Mouse (Mus musculus) layer of hippocampus, adult 9-10 months (tissue): ENCODE data around the gene Cap2.

Source experiments
- DNase-seq: peaks from one replicate; pipeline ENCODE4 v3.0.0; 2022; ENCODE audit warnings: low spot score

Cap2 gene

GRCm38 (mm10) chr13:46525295-46526255, 23.9 kb downstream of the Cap2 start:
- DNase-seq: no peak

- no peak for DNase-seq
These were observed 25.0 kb downstream of the Cap2 start for GRCm38 (mm10) chr13:46526645-46527044.

DNA sequence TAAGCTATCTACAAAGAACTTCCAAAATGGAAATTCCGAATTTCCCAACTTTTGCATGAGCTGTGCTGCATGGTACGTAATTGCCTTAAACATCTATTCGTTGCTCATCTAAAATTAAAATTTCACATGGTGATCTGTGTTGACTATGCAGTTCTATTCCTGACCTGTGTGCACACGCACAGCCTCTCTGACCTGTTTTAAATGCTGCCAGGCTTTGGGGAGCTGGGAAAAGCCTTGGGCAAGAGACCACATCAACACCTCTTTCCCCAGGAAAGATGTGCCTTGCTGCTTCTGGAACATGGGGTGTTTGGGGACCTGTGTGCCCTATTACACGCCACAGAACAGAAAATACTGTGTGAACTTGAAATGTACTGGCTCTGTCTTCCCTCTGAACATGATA, 25.7 kb downstream of the Cap2 start:
- DNase-seq: no peak

- no peak for DNase-seq
These were observed 27.4 kb downstream of the Cap2 start for GRCm38 (mm10) chr13:46529037-46529436.

GRCm38 (mm10) chr13:46530546-46530945, 28.9 kb downstream of the Cap2 start:
- DNase-seq: no peak

DNA sequence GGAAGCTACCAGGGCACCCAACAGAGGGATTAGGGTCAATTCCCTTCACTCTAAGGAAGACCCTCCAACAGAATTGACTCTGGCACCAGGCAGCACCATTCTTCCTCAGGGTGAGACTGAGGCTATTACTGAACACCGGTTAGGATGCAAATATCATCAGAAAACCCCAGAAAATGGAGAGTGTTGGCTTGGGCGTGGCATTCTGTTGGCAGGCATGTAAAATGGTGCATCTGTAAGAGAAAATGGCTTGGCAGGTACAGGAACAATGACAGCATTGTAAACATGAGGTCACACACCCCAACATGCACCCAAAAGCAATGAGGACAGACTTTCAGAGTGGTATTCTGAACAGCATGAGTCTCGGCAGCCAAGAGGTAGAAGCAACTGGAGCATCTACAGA, 30.0 kb downstream of the Cap2 start:
- no peak for DNase-seq

- no peak for DNase-seq
These were observed 30.6 kb downstream of the Cap2 start for GRCm38 (mm10) chr13:46532276-46532675.

- DNase-seq: no peak
These were observed 31.9 kb downstream of the Cap2 start for GRCm38 (mm10) chr13:46533342-46534129.

DNA sequence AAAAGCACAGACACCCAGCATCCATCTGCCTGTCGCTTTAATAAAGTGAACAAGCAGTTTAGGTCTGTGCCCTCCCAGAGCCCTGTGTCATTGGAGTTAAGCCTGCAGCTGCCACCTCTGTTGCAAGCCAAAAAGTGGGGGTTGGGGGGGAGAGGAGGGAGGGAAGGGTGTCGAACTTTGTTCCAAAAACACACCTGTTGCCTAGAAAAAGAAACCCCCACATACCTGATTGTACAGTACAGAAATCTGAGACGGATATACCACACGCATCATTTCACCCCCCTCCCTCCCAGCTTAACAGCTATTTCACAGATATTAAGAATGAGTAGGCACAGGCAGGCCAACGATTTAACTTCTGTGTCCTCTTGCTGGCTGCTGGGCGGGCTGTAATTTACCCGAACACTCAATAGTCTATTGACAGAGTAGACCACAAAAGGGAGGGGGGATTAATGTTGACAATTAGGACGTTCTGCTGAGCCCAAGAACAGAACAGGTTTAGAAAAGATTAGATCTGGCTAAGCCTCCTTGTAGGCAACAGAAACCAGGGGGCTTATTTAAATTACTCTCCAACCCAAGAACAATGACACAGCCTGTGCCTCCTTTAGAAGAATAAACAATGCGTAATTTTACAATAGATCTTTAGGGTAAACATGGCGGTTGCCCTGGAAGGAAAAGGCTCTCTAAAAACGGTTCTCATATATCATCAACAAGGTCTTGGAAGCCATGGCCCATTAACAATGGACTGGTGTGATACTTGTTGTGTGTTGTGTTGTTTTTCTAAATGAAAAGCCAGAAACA, 32.7 kb downstream of the Cap2 start:
- DNase-seq: no peak

GRCm38 (mm10) chr13:46534969-46535785, 33.5 kb downstream of the Cap2 start:
- no peak for DNase-seq

GRCm38 (mm10) chr13:46539284-46539683, 37.6 kb downstream of the Cap2 start:
- DNase-seq: no peak

GRCm38 (mm10) chr13:46540943-46541342, 39.3 kb downstream of the Cap2 start:
- DNase-seq: no peak

GRCm38 (mm10) chr13:46542782-46543181, 41.1 kb downstream of the Cap2 start:
- no peak for DNase-seq

- DNase-seq: no peak
These were observed 43.0 kb downstream of the Cap2 start for GRCm38 (mm10) chr13:46544608-46545007.

DNA sequence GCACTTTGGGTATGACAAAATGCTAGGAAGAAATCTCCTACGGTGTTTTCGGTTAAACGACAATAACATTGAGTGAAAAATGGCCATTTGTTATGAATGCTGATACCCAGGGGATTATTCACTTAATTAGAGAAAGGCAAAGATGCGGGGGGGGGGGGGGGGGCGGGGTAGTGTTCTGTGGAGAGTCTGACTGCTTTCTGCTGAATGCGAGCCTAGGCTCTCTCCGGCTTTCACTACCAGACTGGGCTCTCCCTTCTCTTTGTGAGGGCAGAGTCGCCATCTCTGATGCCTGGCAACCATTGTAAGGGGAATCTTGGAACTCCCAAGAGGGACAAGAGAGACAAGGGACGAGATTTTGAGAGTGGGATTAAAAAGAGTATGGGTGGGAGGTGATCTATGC, 43.4 kb downstream of the Cap2 start:
- no peak for DNase-seq

GRCm38 (mm10) chr13:46546846-46547245, 45.2 kb downstream of the Cap2 start:
- no peak for DNase-seq

DNA sequence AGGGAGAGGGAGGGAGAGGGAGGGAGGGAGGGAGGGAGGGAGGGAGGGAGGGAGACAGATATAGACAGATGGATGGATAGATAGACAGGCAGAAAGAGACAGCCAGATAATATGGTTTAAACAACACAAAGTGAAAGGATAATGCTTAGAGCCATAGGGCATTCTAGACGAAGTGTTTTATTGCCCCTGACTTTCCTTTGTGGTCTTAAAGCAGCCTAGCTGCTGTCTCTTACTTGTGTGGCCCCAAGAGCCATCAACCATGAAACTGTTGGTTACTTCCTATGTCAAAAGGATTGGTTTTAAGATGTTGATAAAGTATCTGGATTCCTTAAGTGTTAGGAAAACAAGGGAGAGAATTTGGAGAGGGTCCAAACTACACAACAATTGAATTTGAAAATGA, 45.6 kb downstream of the Cap2 start:
- no peak for DNase-seq

DNA sequence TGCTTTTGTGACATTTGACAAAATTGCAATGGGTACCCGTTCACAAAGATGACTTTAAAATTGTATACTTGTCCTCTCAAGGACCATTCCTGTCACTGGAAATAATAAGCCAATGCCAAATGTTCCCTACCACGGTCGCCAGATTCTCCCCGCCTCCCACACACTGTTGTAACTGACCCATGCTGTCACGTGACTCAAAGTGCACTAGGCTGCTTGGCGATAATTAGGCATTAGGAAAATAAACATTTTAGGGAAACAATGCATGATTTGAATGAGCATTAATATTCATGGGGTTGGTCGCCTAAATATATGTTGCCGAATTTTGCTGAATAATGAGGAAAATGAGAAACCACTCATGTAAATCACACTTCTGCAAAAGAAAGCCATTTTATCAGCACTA, 46.5 kb downstream of the Cap2 start:
- DNase-seq: no peak

GRCm38 (mm10) chr13:46548600-46549179, 47.0 kb downstream of the Cap2 start:
- no peak for DNase-seq

DNA sequence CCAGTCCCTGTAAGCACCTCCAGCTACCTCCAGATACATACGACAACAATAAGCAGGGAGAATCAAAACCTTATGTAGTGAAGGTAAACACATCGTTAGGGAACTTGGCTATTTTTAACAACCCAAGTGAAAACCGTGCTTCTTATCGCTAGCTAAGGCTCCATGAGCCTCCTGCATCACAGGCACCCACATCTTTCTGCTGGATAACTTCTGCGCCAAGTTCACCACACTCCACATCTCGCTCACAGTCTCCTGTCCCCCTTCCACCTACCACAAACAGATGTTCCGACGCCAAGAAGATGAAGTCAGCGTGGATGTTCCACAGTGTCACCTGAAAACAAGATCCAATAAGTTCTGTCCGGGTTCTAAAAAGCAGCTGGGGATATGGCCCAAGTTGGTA, 49.0 kb downstream of the Cap2 start:
- no peak for DNase-seq

- DNase-seq: no peak
These were observed 53.1 kb downstream of the Cap2 start for GRCm38 (mm10) chr13:46554736-46555135.
